Mouse (Mus musculus): ENCODE data around the gene Txnrd2.

Txnrd2 gene

DNA sequence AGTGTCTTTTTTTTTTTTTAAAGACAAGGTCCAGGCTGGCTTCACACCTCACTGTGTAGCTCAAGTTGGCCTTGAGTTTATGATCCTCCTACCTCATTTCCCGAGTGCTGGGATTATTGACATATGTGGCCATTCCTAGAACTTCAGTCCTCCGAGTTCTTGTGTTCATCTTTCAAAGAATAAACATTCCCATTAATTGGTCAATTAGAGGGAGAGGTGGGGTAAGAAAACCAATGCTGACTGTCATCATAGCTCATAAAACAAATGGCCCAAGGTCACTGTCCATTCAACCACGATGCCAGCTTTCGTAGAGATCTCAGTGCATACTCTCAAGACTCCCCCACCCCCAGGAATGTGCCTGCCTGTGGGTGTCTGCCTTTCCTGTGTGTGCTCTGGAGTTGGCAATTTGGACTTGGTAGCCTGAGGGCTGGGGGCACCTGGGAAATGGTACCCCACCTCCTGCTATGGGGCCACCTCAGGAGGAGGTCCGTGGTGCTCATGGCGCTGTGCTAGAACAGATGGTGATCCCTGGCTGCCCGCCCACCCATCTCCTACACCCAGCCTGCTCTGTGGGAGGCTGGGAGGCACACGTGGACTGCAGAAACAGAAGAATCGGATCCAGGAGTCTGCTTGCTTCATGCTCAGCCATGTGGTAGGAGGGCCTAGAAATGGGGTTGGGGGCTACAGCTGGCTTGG lies 25.4 kb downstream of the Txnrd2 start:
- no peak for DNase-seq (ENCODE audit: low read depth, low spot score)

DNA sequence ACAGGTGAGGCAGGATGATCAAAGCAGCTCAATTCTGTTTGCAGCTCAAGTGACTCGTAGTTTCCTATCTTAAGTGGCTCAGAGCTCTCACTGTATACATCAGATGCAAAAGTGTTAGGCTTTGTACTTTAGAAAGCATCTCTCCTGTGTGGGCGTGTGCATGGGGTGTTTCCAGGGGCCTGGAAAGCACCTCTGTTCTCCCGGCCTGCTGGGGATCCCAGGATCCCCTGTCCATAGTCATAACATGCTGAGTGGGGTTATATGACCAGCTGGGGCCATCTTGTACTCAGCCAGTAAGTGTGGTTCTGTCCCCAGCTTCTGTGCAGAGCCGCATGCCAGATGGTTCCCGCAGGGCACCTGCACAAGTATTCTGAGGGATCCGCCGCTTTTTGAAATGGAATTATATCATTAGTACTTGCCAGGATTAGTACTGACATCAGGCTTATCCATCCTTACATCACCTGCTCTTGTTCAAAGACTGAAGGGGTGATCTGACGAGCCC lies 26.2 kb downstream of the Txnrd2 start:
- DNase-seq (ENCODE audit: low read depth, low spot score): peak; percentile 23

DNA sequence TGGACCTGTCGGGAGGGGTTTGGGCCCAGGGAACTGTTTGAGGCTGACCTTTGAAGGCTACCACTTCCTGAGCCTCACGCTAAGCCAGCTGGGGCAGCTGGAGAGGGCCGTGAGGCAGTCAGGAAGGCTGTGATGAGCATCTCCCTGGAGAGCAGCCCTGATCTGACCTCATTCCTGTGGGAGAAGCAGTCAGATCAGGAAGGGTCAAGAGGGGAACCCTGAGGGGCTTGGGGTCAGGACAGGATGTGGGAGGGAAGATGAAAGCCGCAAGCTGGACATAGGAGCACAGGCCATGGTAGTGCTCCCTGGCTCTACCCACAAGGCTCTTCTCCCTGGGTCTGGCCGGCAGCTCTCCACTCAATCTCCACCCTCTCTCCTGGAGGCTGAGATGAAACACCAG lies 27.7 kb downstream of the Txnrd2 start:
- no peak for DNase-seq (ENCODE audit: low read depth, low spot score)

DNA sequence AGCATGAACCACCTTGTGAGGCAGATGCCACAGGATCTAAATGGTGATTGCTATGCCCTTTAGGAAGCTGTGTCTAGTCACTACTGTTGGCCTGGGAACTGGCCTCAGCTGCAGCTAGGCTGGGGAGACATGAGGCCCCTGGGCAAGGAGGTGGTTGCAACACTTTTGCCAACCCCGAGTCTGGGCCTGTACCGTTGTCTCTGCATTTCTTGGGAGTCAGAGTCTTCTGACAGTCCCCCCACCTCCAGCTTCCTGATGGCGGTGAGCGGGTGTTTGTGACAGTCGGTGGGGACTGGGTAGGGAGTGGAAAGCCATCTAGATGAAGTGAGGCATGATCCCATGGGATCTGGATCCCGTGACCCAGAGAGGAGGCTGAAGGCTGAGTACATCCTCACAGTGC lies 29.2 kb downstream of the Txnrd2 start:
- DNase-seq (ENCODE audit: low read depth, low spot score): no peak

DNA sequence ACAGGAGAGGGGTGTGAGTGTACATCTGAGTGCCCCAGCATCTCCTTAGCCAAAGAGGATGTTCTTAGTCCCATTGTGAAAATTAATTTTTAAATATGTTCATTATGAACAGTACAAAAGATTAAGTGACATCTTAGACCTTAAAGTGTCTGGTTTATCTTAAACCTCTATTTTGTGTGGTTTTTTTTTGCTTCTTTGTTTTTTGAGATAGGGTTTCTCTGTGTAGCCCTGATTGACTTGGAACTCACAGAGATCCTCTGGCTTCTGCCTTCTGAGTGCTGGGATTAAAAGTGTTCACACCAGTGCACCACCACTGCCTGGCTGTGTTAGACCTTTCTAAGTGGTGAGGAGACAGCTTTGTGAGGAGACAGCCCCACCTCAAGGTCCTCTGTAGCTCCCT lies 32.5 kb downstream of the Txnrd2 start:
- DNase-seq (ENCODE audit: low read depth, low spot score): peak; percentile 8

DNA sequence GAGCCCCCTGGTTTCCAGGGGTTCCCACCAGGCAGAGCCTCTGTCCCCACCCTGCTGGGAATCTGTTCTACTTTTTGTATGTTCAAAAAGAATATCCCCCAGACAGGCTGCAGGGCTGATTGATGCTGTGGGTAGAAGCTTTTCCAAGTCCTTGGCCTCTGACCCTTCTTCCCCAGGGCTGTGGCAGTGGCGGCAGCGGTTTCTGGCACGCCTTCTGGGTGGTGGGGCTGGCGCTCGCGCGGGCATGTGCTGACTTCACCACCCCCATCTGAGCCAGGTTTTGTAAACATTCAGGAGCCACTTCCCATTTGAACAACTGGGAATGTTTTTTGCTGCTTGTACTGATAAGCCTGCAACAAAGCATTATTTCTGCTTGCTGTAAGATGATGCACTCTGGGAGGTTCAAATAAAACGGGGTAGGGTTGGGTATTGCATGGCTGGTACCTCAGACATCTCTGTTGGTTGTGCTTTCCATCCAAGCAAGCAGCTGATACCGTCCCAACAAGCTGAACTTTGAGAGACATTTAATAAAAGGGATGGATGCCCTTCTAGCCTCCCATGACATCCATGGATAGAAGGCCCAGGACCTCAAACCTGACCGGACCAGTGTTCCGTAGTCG lies 33.3 kb downstream of the Txnrd2 start:
- DNase-seq (ENCODE audit: low read depth, low spot score): peak; percentile 36

DNA sequence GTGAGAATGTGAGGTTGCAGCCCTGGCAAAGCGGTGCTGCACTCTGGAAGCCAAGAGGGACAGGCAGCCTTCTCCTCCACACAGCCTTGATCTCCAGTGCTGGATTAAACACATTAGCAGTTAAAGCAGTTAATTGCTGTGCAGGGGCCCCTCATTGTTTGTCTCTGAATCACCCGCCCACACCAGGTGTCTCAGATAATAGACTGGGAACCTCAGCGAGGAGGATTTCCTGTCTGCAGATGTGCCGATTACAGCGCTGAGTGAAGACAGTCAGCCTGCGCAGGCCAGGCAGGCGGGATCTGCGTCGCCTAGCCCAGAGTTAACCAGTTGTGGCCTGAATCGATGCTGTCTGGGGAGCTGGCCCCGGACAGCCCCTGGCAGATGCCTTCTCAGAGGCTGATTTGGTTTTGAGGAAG lies 33.8 kb downstream of the Txnrd2 start:
- peak; percentile 89 for DNase-seq (ENCODE audit: low read depth, low spot score)

DNA sequence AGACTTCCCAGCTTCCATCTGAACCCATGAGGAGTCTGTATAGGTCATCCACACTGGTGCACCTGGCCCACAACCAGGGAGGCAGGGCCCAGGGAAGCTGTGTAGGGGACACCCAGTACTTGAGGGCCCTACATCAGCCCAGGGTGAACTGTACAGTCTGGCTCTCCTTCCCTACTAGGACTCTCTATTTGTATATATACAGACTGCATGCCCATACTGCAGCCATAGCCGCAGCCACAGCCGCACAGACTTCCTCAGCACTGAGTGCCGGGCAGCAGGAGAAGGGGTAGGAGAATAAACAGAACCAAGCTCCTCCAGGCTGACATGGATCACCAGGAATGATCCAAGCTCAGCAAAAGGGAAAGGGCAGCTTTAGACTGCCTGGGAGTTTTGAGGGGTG lies 34.6 kb downstream of the Txnrd2 start:
- DNase-seq (ENCODE audit: low read depth, low spot score): no peak

DNA sequence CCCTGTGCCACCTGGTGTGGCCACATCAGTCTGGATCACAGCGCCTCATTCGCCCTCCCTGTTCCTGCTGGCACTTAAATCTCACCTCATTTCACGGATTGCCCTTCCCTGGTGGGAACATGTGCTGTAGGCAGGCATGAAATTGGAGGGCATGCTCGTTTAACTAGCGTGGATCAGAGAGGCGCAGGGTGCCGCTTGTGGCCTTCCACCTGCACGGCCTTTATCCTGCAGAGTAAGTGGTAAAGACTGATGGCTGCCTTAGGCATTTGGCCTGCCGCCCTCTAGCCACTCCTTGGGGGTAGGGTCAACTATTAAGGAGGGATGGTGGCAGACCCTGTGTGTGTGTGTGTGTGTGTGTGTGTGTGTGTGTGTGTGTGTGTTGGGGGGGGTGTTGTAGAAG lies 35.8 kb downstream of the Txnrd2 start:
- DNase-seq (ENCODE audit: low read depth, low spot score): no peak

DNA sequence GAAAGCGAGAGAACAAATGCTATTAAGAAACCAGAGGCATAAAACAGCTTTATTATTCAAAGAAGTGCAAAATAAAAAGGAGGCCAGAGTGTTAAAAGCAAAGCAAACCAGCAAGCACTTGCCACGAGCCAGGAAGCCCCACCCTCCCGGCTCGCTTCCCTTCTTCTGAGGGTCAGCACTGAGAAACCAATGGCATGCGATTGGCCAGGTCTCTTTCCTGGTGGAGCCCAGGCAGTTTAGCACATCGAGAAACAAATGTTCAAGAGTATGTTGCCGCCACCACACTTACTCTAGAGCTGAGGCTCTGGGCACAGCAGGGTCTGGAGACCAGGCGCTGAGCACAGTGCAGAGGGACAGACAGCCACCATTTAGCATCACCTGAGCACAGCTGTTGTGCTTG lies 36.4 kb downstream of the Txnrd2 start:
- DNase-seq (ENCODE audit: low read depth, low spot score): peak; percentile 34

DNA sequence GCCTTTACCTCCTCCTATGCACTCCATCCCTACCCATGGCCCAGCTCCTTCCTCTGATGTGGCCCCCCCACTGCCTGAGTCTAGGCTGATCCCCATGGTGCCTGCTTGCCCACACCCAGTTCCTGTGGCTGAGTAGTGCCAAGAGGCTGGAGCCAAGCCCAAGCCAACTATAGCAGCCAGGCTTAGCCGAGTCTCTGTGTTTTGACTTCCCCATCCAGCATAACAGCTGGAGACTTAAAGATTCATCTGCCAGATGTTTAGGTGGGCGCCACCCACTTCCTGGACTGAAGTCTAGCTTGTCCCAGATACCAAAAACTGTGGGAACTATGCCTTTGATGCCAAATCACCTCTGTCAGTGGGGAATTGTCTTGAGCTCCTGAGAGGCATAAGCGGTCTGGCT lies 38.1 kb downstream of the Txnrd2 start:
- DNase-seq (ENCODE audit: low read depth, low spot score): no peak

DNA sequence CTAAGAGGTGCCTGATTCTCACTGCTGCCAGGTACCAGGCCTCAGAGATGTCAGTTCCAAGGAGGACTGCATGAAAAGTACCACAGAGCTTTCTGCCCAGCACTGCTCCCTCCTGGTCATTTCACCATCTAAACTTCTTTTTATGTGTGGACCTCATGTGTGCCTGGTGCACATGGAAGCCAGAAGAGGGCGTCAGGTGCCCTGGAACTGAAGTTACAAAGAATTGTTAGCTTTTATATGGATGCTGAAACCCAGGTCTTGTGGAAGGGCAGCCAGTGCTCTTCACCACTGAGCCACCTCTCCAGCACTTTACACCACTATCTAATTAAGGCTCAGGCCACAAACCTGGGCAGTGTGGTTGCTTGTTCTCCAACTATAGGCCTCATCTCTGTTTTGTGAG lies 44.6 kb downstream of the Txnrd2 start:
- no peak for DNase-seq (ENCODE audit: low read depth, low spot score)

DNA sequence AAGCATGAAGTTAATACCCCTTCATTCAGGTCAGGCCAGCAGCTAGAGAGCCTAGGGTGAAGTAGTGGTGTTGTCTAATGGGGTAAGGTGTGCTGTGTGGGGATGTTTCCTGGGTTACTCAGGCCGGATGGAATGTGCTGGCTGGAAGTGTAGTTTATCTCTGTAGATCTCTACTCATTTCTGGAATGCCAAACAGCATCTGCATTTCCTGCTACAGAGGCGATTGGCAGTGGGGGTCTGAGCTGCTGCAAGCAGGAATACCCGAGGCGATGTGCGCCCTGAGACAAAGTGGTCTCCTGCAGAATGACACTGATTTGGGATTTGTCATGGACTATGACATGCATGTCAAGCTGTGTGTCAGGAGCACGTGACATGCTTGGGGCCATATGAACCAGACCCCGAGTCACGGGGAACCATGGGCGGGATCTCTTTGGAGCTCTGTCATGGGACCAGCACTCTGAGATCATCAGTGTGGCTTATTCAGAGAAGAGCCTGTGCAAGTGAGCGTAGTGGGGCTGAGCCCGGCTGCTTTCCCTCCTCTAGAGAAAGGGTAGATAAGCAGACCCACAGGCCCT lies 45.3 kb downstream of the Txnrd2 start:
- no peak for DNase-seq (ENCODE audit: low read depth, low spot score)

DNA sequence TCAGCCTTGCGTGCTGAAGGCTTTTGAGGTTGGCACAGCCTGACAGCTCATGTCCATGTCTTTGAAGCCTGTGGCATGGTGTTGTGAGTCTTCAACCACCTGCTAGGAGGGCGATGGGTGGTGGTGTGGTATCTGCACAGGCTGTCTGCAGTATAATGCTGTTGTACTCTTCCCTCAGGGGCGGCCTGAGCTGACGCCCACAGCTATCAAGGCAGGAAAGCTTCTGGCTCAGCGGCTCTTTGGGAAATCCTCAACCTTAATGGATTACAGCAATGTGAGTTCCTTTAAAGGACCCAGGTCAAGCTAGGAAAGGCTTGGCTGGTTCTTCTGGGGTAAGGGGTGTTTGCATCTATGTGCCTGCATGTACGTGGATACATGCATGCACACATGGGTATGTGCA lies 45.8 kb downstream of the Txnrd2 start:
- DNase-seq (ENCODE audit: low read depth, low spot score): no peak

DNA sequence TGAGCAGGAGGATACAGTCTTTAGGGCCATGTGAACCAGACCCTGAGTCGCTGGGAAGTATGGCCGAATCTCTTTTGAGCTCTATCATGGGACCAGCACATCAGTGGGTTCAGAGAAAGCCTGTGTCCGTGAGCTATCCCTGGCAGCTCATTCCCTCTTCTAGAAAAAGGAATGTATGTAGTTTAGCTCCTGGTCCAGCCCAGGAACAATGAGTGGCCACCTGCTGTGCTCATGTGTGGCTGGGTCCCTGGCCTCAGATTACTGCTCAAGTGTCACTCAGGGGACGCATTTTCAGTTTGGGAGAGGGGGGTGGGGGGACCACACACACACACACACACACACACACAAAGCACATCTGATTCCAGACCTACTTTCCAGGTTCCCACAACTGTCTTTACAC lies 46.2 kb downstream of the Txnrd2 start:
- no peak for DNase-seq (ENCODE audit: low read depth, low spot score)

DNA sequence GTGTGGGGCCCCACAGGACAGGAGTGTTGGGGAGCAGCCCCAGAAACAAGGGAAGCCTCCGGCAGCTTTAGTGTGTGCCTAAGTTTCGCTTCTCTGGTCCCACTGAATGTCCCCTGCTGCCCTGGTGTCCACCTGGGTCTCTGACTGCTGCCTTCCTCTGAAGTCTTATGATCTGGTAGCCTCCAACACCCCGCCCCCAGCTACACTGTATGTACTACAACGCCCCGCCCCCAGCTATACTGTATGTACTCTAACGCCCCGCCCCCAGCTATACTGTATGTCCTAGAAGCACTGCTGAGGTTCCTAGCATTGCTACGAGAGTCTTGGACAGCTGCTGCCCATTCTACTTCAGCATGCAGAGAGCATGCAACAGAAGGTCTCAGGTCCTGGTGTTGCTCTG lies 46.8 kb downstream of the Txnrd2 start:
- no peak for DNase-seq (ENCODE audit: low read depth, low spot score)

DNA sequence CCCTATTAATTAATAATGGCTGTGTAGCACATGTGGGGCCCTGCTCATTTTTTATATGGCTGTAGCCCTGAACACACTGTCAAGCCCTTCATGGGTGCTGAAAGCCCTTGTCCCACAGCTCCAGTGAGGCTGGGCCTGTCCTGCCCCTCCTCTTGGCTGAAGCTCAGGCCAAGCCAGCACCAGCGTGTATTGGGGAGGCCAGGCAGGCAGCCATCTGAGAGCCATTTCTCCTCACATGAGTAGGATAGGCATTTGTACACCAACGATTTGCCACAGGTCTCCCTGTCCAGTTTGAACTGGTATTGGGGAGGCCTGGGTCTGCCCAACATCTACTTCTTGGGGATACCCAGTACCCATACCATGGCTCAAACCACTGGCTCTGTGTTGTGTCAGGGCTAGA lies 47.8 kb downstream of the Txnrd2 start:
- DNase-seq (ENCODE audit: low read depth, low spot score): no peak

DNA sequence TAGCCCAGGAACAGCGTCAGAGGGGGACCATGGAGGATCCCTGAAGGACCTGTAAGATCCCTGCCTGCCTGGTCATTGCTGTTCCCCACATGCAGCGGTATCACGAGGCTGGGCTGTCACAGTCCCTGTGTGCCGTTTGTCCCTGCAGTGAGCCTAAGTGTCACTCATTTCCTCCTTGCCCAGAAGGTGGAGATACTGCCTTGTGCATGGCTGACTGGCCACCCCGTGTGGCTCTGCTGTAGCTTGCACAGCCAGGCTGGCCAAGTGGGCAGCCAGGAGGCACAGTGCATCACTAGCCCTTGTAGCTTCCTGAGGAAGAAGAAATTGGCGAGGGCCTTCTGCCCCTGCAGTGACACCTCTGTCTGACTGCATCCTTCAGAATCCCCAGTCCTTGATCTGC lies 51.8 kb downstream of the Txnrd2 start:
- no peak for DNase-seq (ENCODE audit: low read depth, low spot score)

DNA sequence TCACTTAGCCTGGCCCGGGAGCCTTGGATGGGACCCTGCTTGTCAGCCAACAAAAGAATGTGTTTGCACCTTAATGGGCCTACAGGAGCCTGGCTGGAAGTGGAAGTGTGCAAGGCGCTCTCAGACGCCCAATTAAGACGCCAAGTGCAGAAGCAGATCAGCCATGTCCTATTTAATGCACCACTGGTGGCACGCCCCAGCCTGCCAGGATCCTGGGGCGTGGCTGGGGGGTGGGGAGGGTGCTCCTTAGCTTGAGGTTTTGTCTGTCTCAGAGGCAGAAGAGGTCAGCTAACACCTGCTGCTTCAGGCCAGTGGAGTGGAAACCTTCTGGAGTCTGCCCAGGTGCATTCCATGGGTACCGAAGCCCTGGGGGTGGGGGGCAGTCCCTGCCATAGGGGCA lies 53.5 kb downstream of the Txnrd2 start:
- DNase-seq (ENCODE audit: low read depth, low spot score): no peak

DNA sequence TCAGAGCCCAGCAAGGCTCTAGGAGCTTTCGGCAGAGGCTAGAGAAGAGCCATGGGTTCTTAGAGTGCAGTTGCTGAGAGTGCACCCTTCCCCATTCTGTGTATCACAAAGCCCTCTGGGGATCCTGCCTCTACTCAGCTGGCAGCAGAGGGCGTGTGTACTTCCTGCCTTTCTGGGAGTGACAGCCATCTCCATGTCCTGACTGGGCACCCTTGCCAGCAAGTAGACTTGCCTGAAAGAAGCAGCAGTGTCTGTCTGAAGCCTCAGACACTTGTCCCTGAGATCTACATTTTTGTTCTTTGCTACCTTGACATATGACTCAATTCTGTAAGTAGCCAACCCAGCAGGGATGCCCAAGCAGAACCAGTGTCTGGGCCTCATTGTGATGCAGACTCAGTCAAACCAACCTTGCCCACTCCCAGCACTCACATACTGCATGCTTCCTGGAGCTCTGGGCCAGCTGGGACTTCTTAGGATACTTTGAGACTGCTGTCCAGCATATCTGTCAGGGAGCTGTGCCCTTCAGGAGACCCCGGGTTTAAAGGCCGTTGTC lies 54.8 kb downstream of the Txnrd2 start:
- DNase-seq (ENCODE audit: low read depth, low spot score): no peak

DNA sequence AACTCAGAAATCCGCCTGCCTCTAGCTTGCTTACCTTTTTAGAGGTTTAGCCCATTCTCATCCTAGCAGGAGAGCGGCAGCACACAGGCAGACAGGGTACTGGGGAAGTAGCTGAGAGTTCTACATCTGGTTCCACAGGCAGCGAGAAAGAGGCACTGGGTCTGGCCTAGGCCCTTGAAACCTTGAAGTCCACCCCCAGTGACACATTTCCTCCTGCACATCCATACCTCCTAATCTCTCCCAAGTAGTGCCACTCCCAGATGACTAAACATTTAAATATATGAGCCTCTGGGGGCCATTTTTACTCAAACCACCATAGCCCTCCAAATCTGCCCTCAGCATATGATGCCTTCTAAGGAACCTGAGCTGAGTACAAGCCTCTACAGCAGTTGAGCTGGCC lies 56.2 kb downstream of the Txnrd2 start:
- DNase-seq (ENCODE audit: low read depth, low spot score): no peak

DNA sequence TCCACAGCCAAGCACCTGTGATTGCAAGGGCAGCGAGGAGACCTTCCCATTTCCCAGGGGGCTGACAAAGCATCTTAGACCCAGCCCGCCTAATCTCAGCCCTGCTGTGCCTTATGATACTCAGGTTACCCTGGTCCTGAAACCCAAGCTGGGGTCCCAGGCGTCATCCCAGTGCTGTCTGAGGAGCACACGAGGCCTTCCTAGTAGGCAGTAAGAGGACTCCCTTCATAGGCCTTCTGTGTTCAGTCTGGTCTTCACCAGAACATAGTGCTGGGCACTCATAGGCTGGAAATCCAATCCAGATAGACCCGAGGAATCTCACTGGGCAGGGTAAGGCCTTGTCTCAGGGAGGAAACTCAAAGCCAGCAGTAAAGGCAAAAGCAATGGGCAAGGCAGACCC lies 57.7 kb downstream of the Txnrd2 start:
- DNase-seq (ENCODE audit: low read depth, low spot score): no peak

DNA sequence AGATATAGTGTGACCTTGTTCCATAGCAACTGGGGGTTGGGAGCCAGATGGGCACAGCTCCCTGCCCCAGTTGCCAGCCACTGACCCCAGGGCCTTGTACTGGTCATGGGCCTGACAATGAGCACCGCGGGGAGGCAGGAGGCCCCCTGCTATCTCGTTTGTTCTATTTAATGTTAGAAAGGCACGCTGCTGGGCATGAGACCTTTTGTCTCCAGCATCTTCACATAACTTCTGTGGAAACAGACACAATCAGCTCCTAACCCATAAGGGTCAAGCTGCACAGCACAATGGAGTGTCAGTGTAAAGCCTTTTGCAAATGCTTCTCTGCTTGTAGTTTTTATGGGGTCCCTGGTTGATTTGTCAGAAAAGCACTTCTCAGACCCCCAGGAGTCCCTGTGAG lies 58.2 kb downstream of the Txnrd2 start:
- DNase-seq (ENCODE audit: low read depth, low spot score): no peak

Measured in CD4-positive, CD25-positive, alpha-beta regulatory T cell, adult 2 months (primary cell).